Mouse (Mus musculus): ENCODE measurements around the gene Actl10.

Gene Actl10

GRCm38 (mm10) chr2:154577744-154578067 lies 26.1 kb downstream of the Actl10 start:
- intact Hi-C loops (cut with DNase I), result no loop called here

DNA sequence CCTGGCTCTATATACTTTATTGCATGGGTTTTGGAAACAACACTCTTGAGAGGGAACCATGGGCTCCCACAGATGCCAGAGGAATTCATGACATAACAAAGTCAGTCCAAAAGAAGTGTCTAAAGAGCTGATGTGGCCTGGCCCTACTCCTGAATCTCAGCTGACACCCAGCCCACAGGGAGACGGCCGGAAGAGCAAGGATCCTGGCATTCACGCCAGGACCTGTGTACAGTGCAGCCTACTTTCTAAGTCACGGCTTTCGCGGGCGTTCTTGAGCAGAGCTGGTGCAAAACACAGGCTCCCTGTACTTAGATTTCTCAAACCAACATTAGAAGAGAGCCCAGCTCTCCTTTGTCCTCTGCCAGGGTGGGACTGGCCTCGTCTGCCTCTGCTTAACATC lies 29.0 kb downstream of the Actl10 start:
- intact Hi-C loops (cut with DNase I), result no loop called here

- intact Hi-C loops (cut with DNase I), result no loop called here
These were observed 29.8 kb downstream of the Actl10 start for GRCm38 (mm10) chr2:154581421-154581820.

DNA sequence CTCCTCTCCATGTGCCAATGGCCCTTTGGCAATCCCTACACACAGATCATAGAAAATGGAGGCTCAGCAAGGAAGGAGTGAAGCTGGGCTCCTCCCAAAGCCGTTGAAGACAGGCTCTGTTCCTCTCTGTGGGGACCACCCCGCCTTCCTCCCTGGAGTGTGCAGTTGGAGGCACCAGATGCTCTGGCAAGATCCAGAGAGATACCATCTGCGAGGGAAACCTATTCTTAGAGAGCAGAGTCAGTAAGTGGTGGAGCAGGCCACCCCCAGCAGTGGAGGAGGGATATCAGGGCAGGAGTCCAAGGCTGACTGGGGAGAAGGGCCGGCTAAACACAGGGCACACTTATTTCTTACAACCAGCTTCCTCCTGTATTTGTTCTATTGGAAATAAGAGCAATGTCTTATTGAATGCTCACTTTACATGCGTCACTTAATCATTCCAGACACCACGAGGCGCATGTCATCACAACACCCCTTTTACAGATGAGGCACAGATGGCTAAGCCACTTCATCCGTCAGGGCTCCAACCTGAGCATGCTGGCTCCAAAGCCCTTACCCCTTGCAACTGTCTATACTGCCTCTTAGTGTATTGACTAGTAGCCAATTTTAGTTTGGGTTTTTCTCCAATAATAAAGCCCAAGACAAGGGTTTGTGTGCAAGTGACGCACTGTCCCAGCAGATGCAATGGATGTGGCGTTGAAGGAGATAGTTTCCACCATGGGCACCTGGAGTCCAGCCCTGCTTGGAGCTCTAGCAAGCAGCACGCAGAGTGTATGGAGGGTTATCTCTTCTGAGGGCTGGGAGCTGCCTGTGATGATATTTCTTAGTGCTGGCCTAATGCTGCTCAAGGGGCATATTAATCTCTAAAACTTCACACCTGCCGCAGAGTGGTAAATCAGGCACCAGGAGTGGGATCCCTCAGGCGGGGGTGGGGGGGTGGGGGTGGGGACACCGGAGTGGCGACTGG lies 32.6 kb downstream of the Actl10 start:
- intact Hi-C loops (cut with DNase I), result no loop called here

DNA sequence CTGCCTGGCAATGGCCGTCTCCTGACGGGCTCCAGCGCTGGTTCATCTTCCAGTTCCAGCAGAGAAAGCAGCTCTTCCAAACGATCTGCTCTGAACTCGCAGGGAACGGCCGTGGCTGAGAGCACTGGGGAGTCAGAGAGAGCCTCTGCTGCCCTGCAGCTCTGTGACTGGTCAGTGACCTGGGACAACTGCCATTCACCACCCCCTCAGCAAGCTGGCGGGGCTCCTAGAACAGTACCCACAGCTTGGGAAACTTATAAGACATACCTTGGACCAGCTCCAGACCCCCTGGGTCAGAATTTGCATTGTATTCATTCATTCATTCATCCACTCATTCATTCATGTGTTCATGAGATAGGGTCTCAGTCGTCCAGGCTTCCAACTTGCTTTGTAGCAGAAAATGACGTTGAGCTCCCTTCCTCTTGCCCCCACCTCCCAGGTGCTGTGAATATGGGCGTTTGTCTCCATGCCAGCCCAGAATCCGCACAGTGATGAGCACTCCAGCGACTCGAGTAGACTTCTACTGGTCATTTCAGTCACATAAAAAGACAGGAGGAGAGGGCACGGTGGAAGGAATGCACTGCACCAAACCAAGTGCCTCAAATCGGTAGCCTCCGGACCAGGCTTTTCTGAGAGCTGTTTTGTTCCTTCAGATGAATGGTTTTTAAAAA lies 33.5 kb downstream of the Actl10 start:
- intact Hi-C loops (cut with DNase I), result no loop called here

GRCm38 (mm10) chr2:154586405-154586804 lies 34.8 kb downstream of the Actl10 start:
- intact Hi-C loops (cut with DNase I), result no loop called here

DNA sequence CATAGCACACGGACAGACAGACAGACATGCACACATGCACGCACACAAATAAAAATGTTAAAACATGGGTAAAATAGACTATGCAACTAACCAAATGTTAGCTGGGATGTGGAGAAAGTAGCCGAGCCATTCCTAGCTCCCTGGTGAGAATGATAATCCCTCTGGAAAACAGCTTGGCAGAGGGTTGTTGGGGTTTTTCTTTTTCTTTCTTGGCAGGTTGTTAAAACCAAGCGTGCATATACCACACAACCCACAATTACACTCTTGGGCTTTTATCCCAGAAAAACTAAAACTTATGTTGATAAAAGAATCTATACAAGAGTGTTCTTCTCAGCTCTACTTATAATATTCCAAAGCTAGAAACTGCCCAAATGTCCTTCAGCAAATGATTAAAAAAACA lies 37.5 kb downstream of the Actl10 start:
- intact Hi-C loops (cut with DNase I), result no loop called here

DNA sequence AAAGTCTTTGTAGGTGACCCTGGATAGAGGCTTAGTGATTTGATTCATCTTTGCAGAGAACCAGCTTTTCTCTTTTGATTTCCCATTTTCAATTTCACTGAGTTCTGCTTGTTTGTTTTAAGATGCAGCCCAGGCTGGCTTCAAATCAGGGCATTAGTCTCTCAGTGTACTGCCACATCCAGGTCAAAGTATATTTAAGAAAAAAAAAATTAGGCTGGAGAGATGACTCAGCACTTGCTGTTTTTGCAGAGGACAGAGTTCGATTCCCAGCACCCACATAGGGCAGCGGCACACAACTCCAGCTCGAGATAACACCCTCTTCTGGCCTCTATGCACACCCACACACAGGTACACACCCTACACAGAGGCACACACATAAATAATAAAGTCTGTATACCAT lies 39.7 kb downstream of the Actl10 start:
- intact Hi-C loops (cut with DNase I), result no loop called here

GRCm38 (mm10) chr2:154593025-154593424 lies 41.4 kb downstream of the Actl10 start:
- intact Hi-C loops (cut with DNase I), result no loop called here

- intact Hi-C loops (cut with DNase I), result no loop called here
These were observed 44.2 kb downstream of the Actl10 start for GRCm38 (mm10) chr2:154595775-154596174.

DNA sequence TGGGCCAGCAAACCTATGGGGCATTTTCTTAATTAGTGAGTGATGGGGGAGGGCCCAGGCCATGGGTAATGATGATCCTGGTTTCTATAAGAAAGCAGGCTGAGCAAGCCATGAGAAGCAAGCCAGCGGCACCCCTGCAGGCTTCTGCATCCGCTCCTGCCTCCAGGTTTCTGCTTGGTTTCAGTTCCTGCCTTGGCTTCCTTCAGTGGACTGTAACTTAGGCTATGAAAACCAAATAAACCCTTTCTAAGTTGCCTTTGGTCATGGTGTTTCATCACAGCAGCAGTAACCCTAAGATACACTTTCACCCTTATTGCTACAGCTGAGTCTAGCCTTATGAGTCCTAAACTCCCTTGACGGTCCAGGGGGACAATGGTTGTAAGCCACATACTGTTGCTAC lies 45.8 kb downstream of the Actl10 start:
- intact Hi-C loops (cut with DNase I), result no loop called here

GRCm38 (mm10) chr2:154600586-154600985 lies 49.0 kb downstream of the Actl10 start:
- intact Hi-C loops (cut with DNase I), result no loop called here

GRCm38 (mm10) chr2:154601324-154601723 lies 49.7 kb downstream of the Actl10 start:
- intact Hi-C loops (cut with DNase I), result no loop called here
